Mouse (Mus musculus) liver, adult 2 months (tissue): ENCODE data around the gene Gna13. TPM values are rescaled to one million over a fixed set of nuclear protein-coding genes. Genes with fewer than 3 reads are reported as not detected.

Source experiments
- DNase-seq: peaks from one replicate; pipeline ENCODE4 v3.0.0-alpha.2; 2011; ENCODE audit warnings: low read depth, low spot score; ENCODE audit errors: extremely low read depth
- H3K27ac ChIP-seq: fragments of 200-500 bp; replicated peaks from 2 replicates; pipeline ENCODE4 v1.5.1; 2012; ENCODE audit warnings: low read depth, mild to moderate bottlenecking, control low read depth, inconsistent platforms, low read length; ENCODE audit not compliant: insufficient read depth
- H3K27me3 ChIP-seq: fragments of 200-500 bp; 2 replicates; pipeline ENCODE4 v1.6.1; 2012; ENCODE audit warnings: mild to moderate bottlenecking, moderate library complexity, low read length, inconsistent platforms; ENCODE audit not compliant: control insufficient read depth, insufficient read depth
- H3K36me3 ChIP-seq: fragments of 200-500 bp; 2 replicates; pipeline ENCODE4 v1.6.1; 2012; ENCODE audit warnings: low read length, inconsistent platforms; ENCODE audit not compliant: control insufficient read depth, insufficient read depth
- H3K4me1 ChIP-seq: fragments of 200-500 bp; 2 replicates; pipeline ENCODE4 v1.6.1; 2011; ENCODE audit warnings: low read length; ENCODE audit not compliant: control insufficient read depth, insufficient read depth
- H3K4me3 ChIP-seq: fragments of 200-500 bp; 2 replicates; pipeline ENCODE4 v1.5.1; 2011; ENCODE audit warnings: low read depth, mild to moderate bottlenecking, control low read depth, low read length, moderate library complexity; ENCODE audit not compliant: insufficient read depth
- H3K79me2 ChIP-seq: fragments of 200-500 bp; 2 replicates; pipeline ENCODE4 v1.6.1; 2012; ENCODE audit warnings: inconsistent platforms, mild to moderate bottlenecking, low read length, moderate library complexity; ENCODE audit not compliant: control insufficient read depth, insufficient read depth
- H3K9ac ChIP-seq: fragments of 200-500 bp; 2 replicates; pipeline ENCODE4 v1.6.1; 2012; ENCODE audit warnings: low read depth, mild to moderate bottlenecking, control low read depth, inconsistent platforms, low read length
- CTCF ChIP-seq: fragments of 200-500 bp; IDR thresholded peaks from 2 replicates; pipeline ENCODE4 v1.5.1; 2011; ENCODE audit warnings: low read depth, low read length, control low read depth
- POLR2A ChIP-seq: fragments of 200-500 bp; IDR thresholded peaks from 2 replicates; pipeline ENCODE4 v1.6.1; 2011; ENCODE audit warnings: low read length, control low read depth; ENCODE audit not compliant: insufficient read depth; ENCODE audit errors: extremely low read depth
- WGBS: fragments of 180-500 bp; shearing (Covaris S2); methylation state at CpG from one replicate; pipeline ENCODE4 v1.1.7; 2018; 5-methylcytosine and 5-hydroxymethylcytosine counted together
- polyA plus RNA-seq: library from polyadenylated mRNA; depleted of rRNA; stranded (reverse); fragments of >200 nt; gene quantifications from 2 replicates; pipeline ENCODE4 v1.2.3, GENCODE M21; 2012
- total RNA-seq: library from RNA; depleted of rRNA; stranded (reverse); fragments of >200 nt; gene quantifications from 2 replicates; pipeline ENCODE4 v1.2.3, GENCODE M21; 2014

The Gna13 gene
- total and polyA plus RNA-seq, 2 experiments: 13.7 to 18.0 TPM

- Histone ChIP-seq H3K9ac (peak overlapping the region; percentile 94), H3K4me1 (peaks cover 24% of the 10 kb centered on the region), H3K36me3 (peaks cover 2% of the 10 kb centered on the region; the same call in 1 of the 2 replicates), H3K79me2 (peaks cover 18% of the 10 kb centered on the region), H3K27me3 (no peaks in the 10 kb centered on the region), H3K27ac (peak overlapping the region; percentile 93), H3K4me3 (peak overlapping the region; percentile 90)
- under 1% methylated on average over 48 of the region's 53 CpGs for WGBS
- DNase-seq: peak; percentile 52
- TF ChIP-seq POLR2A: no peak
- TF ChIP-seq CTCF: no peak
These were observed 831 bp downstream of the Gna13 start for GRCm38 (mm10) chr11:109363191-109364133.

DNA sequence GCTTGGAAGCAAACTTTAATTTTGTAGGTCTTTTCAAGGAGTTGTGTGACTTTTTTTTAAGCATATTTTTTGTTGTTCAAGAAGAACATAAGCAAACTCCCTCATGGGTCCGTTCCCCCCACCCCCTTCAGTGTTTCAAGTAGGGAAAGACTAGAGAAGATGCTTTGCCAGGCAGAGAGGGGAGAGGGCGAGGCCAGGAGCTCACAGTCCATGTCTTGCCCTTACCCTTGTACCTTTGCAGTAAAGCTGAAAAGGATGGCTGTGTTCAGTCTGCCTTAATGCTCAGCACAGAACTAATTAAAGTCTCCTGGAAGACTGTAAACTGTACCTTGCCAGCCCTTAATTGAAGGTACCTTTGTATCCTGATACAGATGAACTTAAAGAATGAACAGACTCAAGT lies 1.7 kb downstream of the Gna13 start:
- Histone ChIP-seq H3K4me1 (peaks cover 26% of the 10 kb centered on the region), H3K27me3 (no peaks in the 10 kb centered on the region), H3K79me2 (peaks cover 23% of the 10 kb centered on the region), H3K27ac (no peak overlapping the region), H3K9ac (peak overlapping the region; percentile 0; the same call in 1 of the 2 replicates), H3K36me3 (peaks cover 2% of the 10 kb centered on the region; the same call in 1 of the 2 replicates), H3K4me3 (no peak overlapping the region)
- WGBS: 59% methylated on average over 2 of the region's 2 CpGs
- TF ChIP-seq POLR2A (no peak), CTCF (no peak)
- no peak for DNase-seq

GRCm38 (mm10) chr11:109364881-109365280 lies 2.2 kb downstream of the Gna13 start:
- H3K27me3 ChIP-seq: no peaks in the 10 kb centered on the region
- no peak overlapping the region for H3K27ac ChIP-seq
- H3K36me3 ChIP-seq: peaks cover 2% of the 10 kb centered on the region; the same call in 1 of the 2 replicates
- peaks cover 26% of the 10 kb centered on the region for H3K4me1 ChIP-seq
- H3K79me2 ChIP-seq: peaks cover 26% of the 10 kb centered on the region
- 72% methylated on average over 10 of the region's 10 CpGs for WGBS
- TF ChIP-seq CTCF (no peak), POLR2A (no peak)
- DNase-seq: no peak
- H3K9ac ChIP-seq: no peak overlapping the region; the same call in 1 of the 2 replicates
- peak overlapping the region; percentile 37; the same call in 1 of the 2 replicates for H3K4me3 ChIP-seq

DNA sequence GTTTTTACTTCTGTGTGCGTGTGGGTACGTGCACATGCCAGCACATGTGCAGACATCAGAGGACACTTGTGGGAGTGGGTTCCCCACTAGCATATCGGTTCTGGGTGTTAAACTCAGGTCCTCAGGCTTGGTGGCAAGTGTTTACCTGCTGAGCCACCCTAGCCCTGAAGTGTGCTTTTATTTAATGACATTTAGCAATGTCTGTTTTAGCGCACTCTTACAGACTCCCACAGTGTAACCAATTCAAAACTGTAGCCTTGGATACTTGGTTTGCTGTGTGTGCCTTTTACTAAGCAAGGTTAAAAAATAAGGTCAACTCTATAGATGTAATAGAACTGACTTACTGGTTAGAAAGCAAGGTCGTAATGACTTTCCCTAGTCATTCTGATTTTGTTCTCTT lies 3.2 kb downstream of the Gna13 start:
- Histone ChIP-seq H3K27ac (no peak overlapping the region), H3K4me1 (peaks cover 29% of the 10 kb centered on the region), H3K27me3 (no peaks in the 10 kb centered on the region), H3K4me3 (no peak overlapping the region), H3K79me2 (peaks cover 35% of the 10 kb centered on the region), H3K9ac (no peak overlapping the region), H3K36me3 (peaks cover 2% of the 10 kb centered on the region; the same call in 1 of the 2 replicates)
- TF ChIP-seq POLR2A (no peak), CTCF (no peak)
- no peak for DNase-seq
- WGBS: 87% methylated on average over 5 of the region's 5 CpGs

GRCm38 (mm10) chr11:109366802-109367579 lies 4.4 kb downstream of the Gna13 start:
- Histone ChIP-seq H3K4me1 (peaks cover 23% of the 10 kb centered on the region), H3K36me3 (peaks cover 2% of the 10 kb centered on the region; the same call in 1 of the 2 replicates), H3K4me3 (no peak overlapping the region), H3K9ac (peak overlapping the region; percentile 38; the same call in 1 of the 2 replicates), H3K27me3 (no peaks in the 10 kb centered on the region), H3K79me2 (peaks cover 46% of the 10 kb centered on the region), H3K27ac (peak overlapping the region; percentile 76)
- TF ChIP-seq POLR2A: no peak
- TF ChIP-seq CTCF: no peak
- 20% methylated on average over 15 of the region's 15 CpGs for WGBS
- DNase-seq: peak; percentile 88
